Mouse (Mus musculus): ENCODE data around the gene Doc2a. TPM values are rescaled to one million over a fixed set of nuclear protein-coding genes. Genes with fewer than 3 reads are reported as not detected.
"Not testable (repeated sequence)": the region's sequence is repeated elsewhere in the genome, so short reads cannot be mapped to it uniquely, and the experiment has no call there.

Gene Doc2a
- total RNA-seq, 4 experiments from 2014 or later = 0.15 to 1.4 (median 1.1) TPM

DNA sequence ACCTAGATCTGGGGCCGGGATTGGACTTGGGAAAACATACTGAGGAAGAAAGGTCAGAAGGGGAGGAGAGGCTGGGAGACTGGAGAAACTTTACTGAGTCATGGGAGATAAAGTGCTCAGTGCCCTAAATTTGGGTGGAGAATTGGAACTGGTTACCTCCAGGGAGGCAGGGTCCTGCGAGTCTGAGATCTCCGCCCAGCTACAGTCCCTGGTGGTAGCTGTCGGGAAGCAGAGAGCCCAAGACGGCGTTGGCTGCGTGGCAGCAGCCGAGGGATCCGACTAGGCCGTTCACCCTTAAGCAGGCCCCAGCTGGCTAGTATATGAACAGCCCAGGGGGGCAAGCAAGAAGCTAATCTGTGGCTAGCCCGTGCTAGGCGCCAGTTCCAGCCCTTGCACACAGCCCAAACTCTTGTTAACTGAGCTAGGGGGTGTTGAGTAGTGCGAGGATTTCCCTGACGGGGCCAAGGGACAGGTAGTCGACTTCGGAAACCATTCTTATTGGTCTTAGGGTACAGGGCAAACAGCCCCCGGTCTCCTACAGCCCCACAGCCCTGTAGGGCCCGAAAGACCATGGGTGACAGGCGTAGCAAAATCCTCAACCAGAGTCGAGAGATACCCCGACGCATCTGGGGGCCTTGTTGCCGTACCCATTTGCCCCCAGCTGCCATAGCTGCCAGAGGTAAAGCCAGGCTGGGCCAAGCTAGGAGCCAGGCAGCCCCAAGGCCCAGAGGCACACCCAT is 22.7 kb downstream of the Doc2a start:
- DNase-seq = no peak

GRCm38 (mm10) chr7:126870520-126870891 is 23.3 kb downstream of the Doc2a start:
- no peak for DNase-seq

GRCm38 (mm10) chr7:126877239-126877638 is 30.0 kb downstream of the Doc2a start:
- DNase-seq = no peak

DNA sequence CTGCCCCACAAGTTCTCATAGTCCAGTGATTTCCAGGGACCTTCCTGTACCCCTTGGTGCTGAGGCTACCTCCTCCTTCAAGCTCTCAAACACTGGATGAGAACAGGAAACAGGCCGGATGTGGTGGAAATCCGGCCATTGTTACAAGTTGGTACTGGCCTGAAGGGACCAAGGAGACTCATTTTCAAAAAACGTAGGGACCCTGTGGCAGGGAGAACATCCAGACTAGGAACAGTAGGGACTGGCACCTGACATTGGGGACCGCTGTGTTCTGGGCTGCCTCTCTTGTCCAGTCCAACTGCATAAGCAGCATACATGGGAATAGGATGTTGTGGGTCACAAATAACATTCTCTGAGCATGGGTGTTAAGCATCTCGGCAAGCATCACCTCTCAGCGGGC is 33.8 kb downstream of the Doc2a start:
- no peak for DNase-seq

- no peak for DNase-seq
Observed at GRCm38 (mm10) chr7:126883731-126884181, 36.5 kb downstream of the Doc2a start.

- peak; percentile 99 for DNase-seq
Observed at GRCm38 (mm10) chr7:126884286-126885164, 37.3 kb downstream of the Doc2a start, which contains the start of gene Taok2. Gene Taok2 (minus strand): TSS chr7:126884703.

- DNase-seq = no peak
Observed at GRCm38 (mm10) chr7:126887281-126887680, 40.1 kb downstream of the Doc2a start.

- no peak for DNase-seq
Observed at GRCm38 (mm10) chr7:126888852-126889251, 41.6 kb downstream of the Doc2a start.

- no peak for DNase-seq
Observed at GRCm38 (mm10) chr7:126896912-126897311, 49.7 kb downstream of the Doc2a start.

DNA sequence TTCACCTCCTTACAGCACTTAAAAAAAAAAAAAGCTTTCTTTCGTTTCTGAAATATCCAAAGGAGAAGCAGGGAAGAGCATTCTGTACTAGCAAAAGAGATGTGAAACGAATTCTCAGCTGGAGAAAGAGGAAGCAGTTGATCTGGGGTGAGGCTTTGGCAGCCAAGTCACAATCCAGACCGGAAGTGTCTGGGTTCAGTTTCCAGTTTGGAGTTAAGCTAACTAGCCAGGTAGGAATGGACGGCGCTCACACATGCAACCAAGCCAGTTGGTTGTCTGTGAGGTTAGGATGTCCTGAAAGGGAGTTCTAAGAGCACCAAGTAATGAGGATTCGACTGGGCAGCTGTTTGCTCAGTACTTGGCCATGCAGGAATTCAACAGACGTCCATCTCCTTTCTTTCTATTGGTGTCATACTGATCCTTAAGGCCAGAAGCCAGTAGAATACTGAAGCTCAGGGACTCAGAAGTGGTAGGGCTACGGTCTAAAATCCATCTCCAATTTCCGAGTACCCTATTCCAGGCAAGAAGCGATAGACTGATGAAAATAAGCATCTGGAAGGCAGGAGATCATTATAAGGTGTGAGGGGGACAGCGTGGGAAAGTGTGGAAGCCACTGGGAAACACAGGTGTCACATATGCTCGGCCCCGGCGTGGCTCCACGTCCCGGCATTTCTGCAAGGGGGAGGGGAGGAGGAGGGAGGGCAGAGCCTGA is 50.3 kb downstream of the Doc2a start:
- no peak for DNase-seq

GRCm38 (mm10) chr7:126898102-126898990 is 51.1 kb downstream of the Doc2a start:
- DNase-seq = peak; percentile 93

DNA sequence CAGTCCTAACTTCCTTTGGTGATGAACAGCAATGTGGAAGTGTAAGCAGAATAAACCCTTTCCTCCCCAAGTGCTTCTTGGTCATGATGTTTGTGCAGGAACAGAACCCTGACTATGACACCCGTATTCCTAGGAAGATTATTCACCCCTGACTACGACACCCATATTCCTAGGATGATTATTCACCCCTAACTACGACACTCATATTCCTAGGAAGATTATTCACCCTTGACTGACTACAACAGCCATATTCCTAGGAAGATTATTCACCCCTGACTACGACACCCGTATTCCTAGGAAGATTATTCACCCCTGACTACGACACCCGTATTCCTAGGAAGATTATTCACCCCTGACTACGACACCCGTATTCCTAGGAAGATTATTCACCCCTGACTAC is 52.6 kb downstream of the Doc2a start:
- not testable (repeated sequence) for DNase-seq

Other genes starting within 250 kb of the Doc2a start
- gene Nupr1, start 216.6 kb upstream of the Doc2a start, total RNA-seq (2022) = 10 to 100 TPM in 2 of 4 experiments, 1 to 10 TPM in 2; 7.9 to 17.5 (median 10.3) TPM
- 10 to 100 TPM; 30.5 to 44.4 (median 38.2) TPM for gene Sgf29, start 198.1 kb upstream of the Doc2a start, total RNA-seq (2022)
- gene Sult1a1, start 171.0 kb upstream of the Doc2a start, total RNA-seq (2022) = 10 to 100 TPM; 33.4 to 42.0 (median 40.2) TPM
- 100 to 1,000 TPM in 1 of 4 experiments, 10 to 100 TPM in 3; 78.0 to 116 (median 95.6) TPM for gene Bola2, start 152.0 kb upstream of the Doc2a start, total RNA-seq (2022)
- gene Slx1b, start 151.6 kb upstream of the Doc2a start, total RNA-seq (2022) = 10 to 100 TPM; 14.7 to 21.1 (median 18.2) TPM
- 10 to 100 TPM; 21.0 to 28.2 (median 25.0) TPM for gene Coro1a, start 139.6 kb upstream of the Doc2a start, total RNA-seq (2022)
- gene Mapk3, start 87.8 kb upstream of the Doc2a start, total RNA-seq (2022) = 100 to 1,000 TPM; 117 to 195 (median 156) TPM
- gene Gdpd3, start 81.1 kb upstream of the Doc2a start, total RNA-seq (2022) = 1 to 10 TPM; 1.8 to 9.2 (median 5.6) TPM
- gene Ypel3, start 70.5 kb upstream of the Doc2a start, total RNA-seq (2022) = 100 to 1,000 TPM; 114 to 148 (median 125) TPM
- gene Tbx6, start 65.9 kb upstream of the Doc2a start, total RNA-seq (2022) = under 1 TPM in 3 of 4 experiments, not detected in 1; 0.35 to 0.74 (median 0.56) TPM
- gene Ppp4c, start 54.9 kb upstream of the Doc2a start, total RNA-seq (2022) = 100 to 1,000 TPM in 1 of 4 experiments, 10 to 100 TPM in 3; 85.9 to 100 (median 94.9) TPM
- 10 to 100 TPM in 3 of 4 experiments, 1 to 10 TPM in 1; 9.4 to 16.7 (median 13.8) TPM for gene Fam57b, start 49.7 kb upstream of the Doc2a start, total RNA-seq (2022)
- not detected for gene 4930451I11Rik, start 15.8 kb upstream of the Doc2a start, total RNA-seq (2022)
- gene Hirip3, start 14.6 kb downstream of the Doc2a start, total RNA-seq (2022) = 10 to 100 TPM in 3 of 4 experiments, 1 to 10 TPM in 1; 8.7 to 21.8 (median 15.2) TPM
- 10 to 100 TPM; 42.7 to 56.2 (median 48.0) TPM for gene Ino80e, start 15.0 kb downstream of the Doc2a start, total RNA-seq (2022)
- 100 to 1,000 TPM in 2 of 4 experiments, 10 to 100 TPM in 2; 68.1 to 117 (median 94.5) TPM for gene Taok2, start 37.3 kb downstream of the Doc2a start, total RNA-seq (2022)
- 10 to 100 TPM; 29.4 to 48.6 (median 37.2) TPM for gene Tmem219, start 75.5 kb downstream of the Doc2a start, total RNA-seq (2022)
- 10 to 100 TPM; 20.9 to 35.2 (median 33.6) TPM for gene Kctd13, start 81.5 kb downstream of the Doc2a start, total RNA-seq (2022)
- 1 to 10 TPM; 1.7 to 5.0 (median 3.7) TPM for gene Asphd1, start 102.2 kb downstream of the Doc2a start, total RNA-seq (2022)
- 100 to 1,000 TPM in 3 of 4 experiments, 10 to 100 TPM in 1; 94.1 to 133 (median 117) TPM for gene Sez6l2, start 103.1 kb downstream of the Doc2a start, total RNA-seq (2022)
- gene Cdipt, start 128.5 kb downstream of the Doc2a start, total RNA-seq (2022) = 100 to 1,000 TPM in 3 of 4 experiments, 10 to 100 TPM in 1; 99.2 to 107 (median 103) TPM
- gene Cdiptos, start 128.7 kb downstream of the Doc2a start, total RNA-seq (2022) = 1 to 10 TPM in 1 of 4 experiments, under 1 TPM in 3; 0.46 to 1.8 (median 0.71) TPM
- gene Mvp, start 167.2 kb downstream of the Doc2a start, total RNA-seq (2022) = 100 to 1,000 TPM; 117 to 186 (median 125) TPM
- 1 to 10 TPM in 1 of 4 experiments, not detected in 3; 1.5 TPM for gene Pagr1b, start 169.1 kb downstream of the Doc2a start, total RNA-seq (2022)
- gene Pagr1a, start 169.9 kb downstream of the Doc2a start, total RNA-seq (2022) = 10 to 100 TPM in 3 of 4 experiments, 1 to 10 TPM in 1; 7.5 to 36.1 (median 14.3) TPM
- 10 to 100 TPM in 3 of 4 experiments, 1 to 10 TPM in 1; 5.5 to 40.3 (median 28.9) TPM for gene Gm42742, start 173.7 kb downstream of the Doc2a start, total RNA-seq (2022)
- 1 to 10 TPM; 2.4 to 8.7 (median 6.4) TPM for gene Prrt2, start 173.8 kb downstream of the Doc2a start, total RNA-seq (2022)
- 100 to 1,000 TPM in 3 of 4 experiments, 10 to 100 TPM in 1; 99.9 to 123 (median 111) TPM for gene Maz, start 179.6 kb downstream of the Doc2a start, total RNA-seq (2022)
- gene Kif22, start 195.1 kb downstream of the Doc2a start, total RNA-seq (2022) = 1 to 10 TPM; 1.5 to 3.6 (median 1.8) TPM
- gene Zg16, start 239.9 kb downstream of the Doc2a start, total RNA-seq (2022) = not detected
- 1 to 10 TPM; 1.4 to 1.8 (median 1.5) TPM for gene AI467606, start 243.9 kb downstream of the Doc2a start, total RNA-seq (2022)